Mouse (Mus musculus): ENCODE measurements around the gene Akap6. TPM values are rescaled to one million over a fixed set of nuclear protein-coding genes. Genes with fewer than 3 reads are reported as not detected.
A peak's percentile ranks its signal among the peaks of the same experiment; 100 is the strongest.

Akap6 gene
- polyA plus RNA-seq, 2 experiments = under 0.01 to 0.01 TPM

DNA sequence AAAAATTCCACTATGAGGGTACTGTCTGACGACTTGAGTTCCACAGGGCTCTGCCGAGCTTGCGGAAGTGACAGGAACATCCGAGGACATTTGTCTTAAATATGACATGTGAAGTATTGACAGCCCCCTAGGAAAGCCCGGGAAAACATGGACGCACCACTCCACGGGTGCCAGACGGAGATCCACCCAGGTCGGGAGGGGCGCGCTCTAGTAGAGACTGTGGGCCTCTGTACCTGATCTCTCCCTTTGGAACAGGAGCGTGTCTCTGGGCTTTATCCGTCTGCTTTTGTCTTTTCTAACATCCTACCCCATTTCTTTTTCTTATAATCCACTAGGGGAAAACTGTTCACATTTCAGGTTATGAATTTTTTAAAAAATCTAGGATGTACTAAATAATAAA lies 211.2 kb downstream of the Akap6 start:
- Histone ChIP-seq H3K4me3 (ENCODE audit: insufficient read depth in 1 of 2, low read depth in 2 of 2, low read length in 2 of 2) (no peak overlapping the region), H3K9ac (replicated peaks) (no peak overlapping the region), H3K27ac (no peak overlapping the region), H3K4me2 (ENCODE audit: low read depth) (no peak overlapping the region), H3K4me1 (replicated peaks; ENCODE audit: control insufficient read depth in 2 of 2, insufficient read depth in 2 of 2, low read length in 1 of 2) (no peaks in the 10 kb centered on the region), H3K27me3 (ENCODE audit: control insufficient read depth, insufficient read depth, low read length) (no peaks in the 10 kb centered on the region), H3K9me3 (ENCODE audit: control insufficient read depth, low read length) (no peaks in the 10 kb centered on the region), H3K36me3 (replicated peaks; ENCODE audit: control insufficient read depth, insufficient read depth, low read depth) (no peaks in the 10 kb centered on the region)
- TF ChIP-seq CTCF (IDR thresholded peaks at IDR 0.05; ENCODE audit: low read depth) (no peak), EP300 (IDR thresholded peaks at IDR 0.05; ENCODE audit: low read depth) (no peak)
- WGBS (ENCODE audit: insufficient replicate concordance) = 65% methylated on average over 13 of the region's 13 CpGs
- DNase-seq (ENCODE audit: low read depth in 3 of 3, low spot score in 3 of 3) (no peak), ATAC-seq (ENCODE audit: insufficient read depth) (no peak)

GRCm38 (mm10) chr12:52910819-52911218 lies 211.6 kb downstream of the Akap6 start:
- no peak overlapping the region for H3K9ac ChIP-seq (replicated peaks)
- no peaks in the 10 kb centered on the region for H3K36me3 ChIP-seq (replicated peaks; ENCODE audit: control insufficient read depth, insufficient read depth, low read depth)
- H3K4me2 ChIP-seq (ENCODE audit: low read depth) = no peak overlapping the region
- DNase-seq (ENCODE audit: low read depth in 3 of 3, low spot score in 3 of 3) (peak in 1 of 3 experiments; percentile 20), ATAC-seq (ENCODE audit: insufficient read depth) (no peak)
- H3K27me3 ChIP-seq (ENCODE audit: control insufficient read depth, insufficient read depth, low read length) = no peaks in the 10 kb centered on the region
- no peak overlapping the region for H3K27ac ChIP-seq
- peak; percentile 90 for TF ChIP-seq CTCF (IDR thresholded peaks at IDR 0.05; ENCODE audit: low read depth)
- no peak for TF ChIP-seq EP300 (IDR thresholded peaks at IDR 0.05; ENCODE audit: low read depth)
- no peak overlapping the region for H3K4me3 ChIP-seq (ENCODE audit: insufficient read depth in 1 of 2, low read depth in 2 of 2, low read length in 2 of 2)
- no peaks in the 10 kb centered on the region for H3K9me3 ChIP-seq (ENCODE audit: control insufficient read depth, low read length)
- no peaks in the 10 kb centered on the region for H3K4me1 ChIP-seq (replicated peaks; ENCODE audit: control insufficient read depth in 2 of 2, insufficient read depth in 2 of 2, low read length in 1 of 2)
- 19% methylated on average over 8 of the region's 8 CpGs for WGBS (ENCODE audit: insufficient replicate concordance)

- Histone ChIP-seq H3K36me3 (replicated peaks; ENCODE audit: control insufficient read depth, insufficient read depth, low read depth) (no peaks in the 10 kb centered on the region), H3K4me1 (replicated peaks; ENCODE audit: control insufficient read depth in 2 of 2, insufficient read depth in 2 of 2, low read length in 1 of 2) (no peaks in the 10 kb centered on the region), H3K27me3 (ENCODE audit: control insufficient read depth, insufficient read depth, low read length) (no peaks in the 10 kb centered on the region), H3K9me3 (ENCODE audit: control insufficient read depth, low read length) (no peaks in the 10 kb centered on the region), H3K27ac (no peak overlapping the region), H3K4me2 (ENCODE audit: low read depth) (no peak overlapping the region), H3K9ac (replicated peaks) (no peak overlapping the region), H3K4me3 (ENCODE audit: insufficient read depth in 1 of 2, low read depth in 2 of 2, low read length in 2 of 2) (no peak overlapping the region)
- DNase-seq (ENCODE audit: low read depth in 3 of 3, low spot score in 3 of 3) (no peak), ATAC-seq (ENCODE audit: insufficient read depth) (no peak)
- 23% methylated on average over 11 of the region's 11 CpGs for WGBS (ENCODE audit: insufficient replicate concordance)
- TF ChIP-seq CTCF (IDR thresholded peaks at IDR 0.05; ENCODE audit: low read depth) = peak; percentile 70
- no peak for TF ChIP-seq EP300 (IDR thresholded peaks at IDR 0.05; ENCODE audit: low read depth)
These were observed 219.8 kb downstream of the Akap6 start for GRCm38 (mm10) chr12:52918939-52919338.

DNA sequence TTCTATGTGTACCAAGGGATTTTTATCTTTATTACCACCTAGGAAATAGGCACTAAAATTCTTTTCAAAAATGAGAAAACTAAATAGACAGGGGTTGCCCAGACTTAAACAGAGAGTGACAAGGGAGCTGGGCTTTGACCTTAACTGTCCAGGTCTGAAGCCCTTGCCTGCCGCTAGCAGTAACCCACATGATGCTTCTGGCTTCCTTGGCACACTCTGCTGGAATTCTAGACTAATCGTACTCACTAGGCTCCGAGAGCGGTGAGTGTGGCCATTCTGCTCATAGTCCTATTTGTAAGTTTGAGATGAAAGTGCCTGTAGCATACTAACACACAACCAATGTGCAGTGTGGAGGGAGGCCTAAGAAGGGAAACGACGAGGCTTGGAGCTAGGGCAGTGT lies 223.3 kb downstream of the Akap6 start:
- no peaks in the 10 kb centered on the region for H3K36me3 ChIP-seq (replicated peaks; ENCODE audit: control insufficient read depth, insufficient read depth, low read depth)
- no peaks in the 10 kb centered on the region for H3K9me3 ChIP-seq (ENCODE audit: control insufficient read depth, low read length)
- no peaks in the 10 kb centered on the region for H3K4me1 ChIP-seq (replicated peaks; ENCODE audit: control insufficient read depth in 2 of 2, insufficient read depth in 2 of 2, low read length in 1 of 2)
- no peak overlapping the region for H3K4me3 ChIP-seq (ENCODE audit: insufficient read depth in 1 of 2, low read depth in 2 of 2, low read length in 2 of 2)
- DNase-seq (ENCODE audit: low read depth in 3 of 3, low spot score in 3 of 3) = no peak
- H3K27ac ChIP-seq = no peak overlapping the region
- no peak for TF ChIP-seq CTCF (IDR thresholded peaks at IDR 0.05; ENCODE audit: low read depth)
- no peak for TF ChIP-seq EP300 (IDR thresholded peaks at IDR 0.05; ENCODE audit: low read depth)
- H3K4me2 ChIP-seq (ENCODE audit: low read depth) = no peak overlapping the region
- H3K27me3 ChIP-seq (ENCODE audit: control insufficient read depth, insufficient read depth, low read length) = no peaks in the 10 kb centered on the region
- 77% methylated on average over 6 of the region's 6 CpGs for WGBS (ENCODE audit: insufficient replicate concordance)
- no peak for ATAC-seq (ENCODE audit: insufficient read depth)
- H3K9ac ChIP-seq (replicated peaks) = no peak overlapping the region

DNA sequence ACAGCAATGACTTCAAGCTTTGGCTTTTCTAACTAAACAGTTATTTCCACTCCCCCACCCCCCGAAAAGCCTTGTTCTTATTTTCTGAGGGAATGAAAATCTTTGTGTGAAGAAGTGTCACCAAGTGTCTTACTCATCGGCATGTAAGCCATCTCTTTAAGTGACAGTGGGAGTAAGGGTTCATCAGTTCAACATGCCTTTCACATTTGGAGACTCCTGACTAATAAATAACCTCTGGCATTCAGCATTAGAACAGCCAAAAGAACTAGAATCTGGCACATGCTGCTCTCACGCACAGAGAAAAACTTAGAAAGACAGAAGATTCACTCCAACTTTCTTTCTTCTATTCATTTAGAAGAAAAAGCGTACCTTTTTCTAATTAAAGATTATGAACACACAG lies 226.3 kb downstream of the Akap6 start:
- DNase-seq (ENCODE audit: low read depth in 3 of 3, low spot score in 3 of 3) (no peak), ATAC-seq (ENCODE audit: insufficient read depth) (no peak)
- no peaks in the 10 kb centered on the region for H3K27me3 ChIP-seq (ENCODE audit: control insufficient read depth, insufficient read depth, low read length)
- no peak for TF ChIP-seq EP300 (IDR thresholded peaks at IDR 0.05; ENCODE audit: low read depth)
- TF ChIP-seq CTCF (IDR thresholded peaks at IDR 0.05; ENCODE audit: low read depth) = no peak
- no peak overlapping the region for H3K9ac ChIP-seq (replicated peaks)
- no peak overlapping the region for H3K27ac ChIP-seq
- H3K4me1 ChIP-seq (replicated peaks; ENCODE audit: control insufficient read depth in 2 of 2, insufficient read depth in 2 of 2, low read length in 1 of 2) = no peaks in the 10 kb centered on the region
- WGBS (ENCODE audit: insufficient replicate concordance) = 60% methylated on average over 4 of the region's 4 CpGs
- no peaks in the 10 kb centered on the region for H3K9me3 ChIP-seq (ENCODE audit: control insufficient read depth, low read length)
- no peak overlapping the region for H3K4me3 ChIP-seq (ENCODE audit: insufficient read depth in 1 of 2, low read depth in 2 of 2, low read length in 2 of 2)
- H3K36me3 ChIP-seq (replicated peaks; ENCODE audit: control insufficient read depth, insufficient read depth, low read depth) = no peaks in the 10 kb centered on the region
- H3K4me2 ChIP-seq (ENCODE audit: low read depth) = no peak overlapping the region
